Mouse (Mus musculus) erythroblast, embryonic 14.5 days (primary cell): Measurements from ENCODE around the gene Kctd20.

ENCODE experiments used
- GATA1 ChIP-seq: IDR thresholded peaks from 2 replicates; pipeline ENCODE4 v1.6.1; 2012; ENCODE audit warnings: low read length, inconsistent platforms, mixed read lengths
- TAL1 ChIP-seq: IDR thresholded peaks from 3 replicates; pipeline ENCODE4 v1.6.1; 2012; ENCODE audit warnings: low read length, inconsistent platforms, mixed read lengths

DNA sequence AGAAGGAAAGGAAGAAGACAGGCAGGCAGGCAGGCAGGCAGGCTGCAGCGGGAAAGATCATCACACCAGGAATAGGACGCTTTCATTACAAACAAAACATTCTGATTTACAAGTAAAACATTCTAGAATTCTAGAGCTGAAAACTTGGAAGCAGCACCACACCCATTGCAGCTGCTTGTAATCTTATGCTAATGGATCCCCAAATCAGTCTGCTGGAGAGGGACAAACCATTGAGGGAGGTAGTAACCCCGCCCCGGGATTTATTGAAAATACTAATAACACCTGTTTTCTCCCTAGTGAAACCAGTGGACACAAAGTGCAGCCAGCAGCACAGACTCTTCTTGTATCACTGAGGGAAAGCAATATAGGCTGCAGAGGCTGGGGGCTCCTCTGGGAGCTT, 29.3 kb downstream of the Kctd20 start:
- TF ChIP-seq GATA1 (no peak), TAL1 (no peak)
